Mouse (Mus musculus): Measurements from ENCODE around the gene Rasgef1b. TPM values are rescaled to one million over a fixed set of nuclear protein-coding genes. Genes with fewer than 3 reads are reported as not detected.

Gene Rasgef1b
- total and polyA plus RNA-seq, 3 experiments = 0.17 to 0.26 (median 0.21) TPM

- no peaks in the 10 kb centered on the region for H3K27me3 ChIP-seq (replicated peaks)
- H3K36me3 ChIP-seq (replicated peaks in 1 of 2; ENCODE audit: control insufficient read depth in 1 of 2, insufficient read depth in 1 of 2, low read length in 1 of 2) = no peaks in the 10 kb centered on the region
- no peak overlapping the region for H3K27ac ChIP-seq (ENCODE audit: insufficient read depth, low read depth)
- H3K4me3 ChIP-seq (replicated peaks in 1 of 3; ENCODE audit: low read depth in 2 of 3, low read length in 2 of 3, poor library complexity in 1 of 3) = no peak overlapping the region
- in situ Hi-C loops (cut with MboI; ENCODE audit: low pct_ligation_motif_present, low pct_unique_long_range_greater_than_20kb, low sequenced_read_pairs) = no loop called here
- dilution Hi-C loops (cut with MboI; ENCODE audit: extremely low pct_ligation_motif_present, extremely low pct_unique_long_range_greater_than_20kb, low sequenced_read_pairs) = no loop called here
- TF ChIP-seq EP300 (IDR thresholded peaks at IDR 0.05; ENCODE audit: low read length) = no peak
- no peak for TF ChIP-seq BHLHE40 (IDR thresholded peaks at IDR 0.05; ENCODE audit: low read depth, low read length)
- no peak for TF ChIP-seq UBTF (IDR thresholded peaks at IDR 0.05; ENCODE audit: low read depth, low read length)
- no peak for TF ChIP-seq CHD2 (IDR thresholded peaks at IDR 0.05; ENCODE audit: low read length)
- no peak for TF ChIP-seq TCF12 (IDR thresholded peaks at IDR 0.05; ENCODE audit: low read depth, low read length)
- no peak for TF ChIP-seq E2F4 (IDR thresholded peaks at IDR 0.05; ENCODE audit: insufficient replicate concordance, low read depth, low read length)
- TF ChIP-seq SMC3 (IDR thresholded peaks at IDR 0.05; ENCODE audit: low read depth, low read length) = no peak
- TF ChIP-seq SIN3A (IDR thresholded peaks at IDR 0.05; ENCODE audit: low read length) = no peak
- TF ChIP-seq USF2 (conservative IDR thresholded peaks at IDR 0.05; ENCODE audit: low read depth, low read length) = no peak
- no peak for TF ChIP-seq ETS1 (conservative IDR thresholded peaks at IDR 0.05; ENCODE audit: low read depth, low read length)
- no peak for TF ChIP-seq MAFK (IDR thresholded peaks at IDR 0.05; ENCODE audit: insufficient replicate concordance, low read length)
- no peak for TF ChIP-seq CTCF (conservative IDR thresholded peaks at IDR 0.05 in 1 of 2, IDR thresholded peaks at IDR 0.05 in 1 of 2; ENCODE audit: low read depth in 2 of 2, low read length in 2 of 2)
- no peak overlapping the region for H3K4me2 ChIP-seq (ENCODE audit: insufficient read depth, low read depth, poor library complexity, severe bottlenecking)
- no peak overlapping the region for H3K9ac ChIP-seq (ENCODE audit: insufficient read depth, low read depth)
- H3K9me3 ChIP-seq (replicated peaks; ENCODE audit: low read length) = peaks cover 3% of the 10 kb centered on the region
- no peak for DNase-seq (ENCODE audit: extremely low read depth)
- no peaks in the 10 kb centered on the region for H3K4me1 ChIP-seq (ENCODE audit: control insufficient read depth in 1 of 2, insufficient read depth in 2 of 2)
- no peaks in the 10 kb centered on the region for H3K79me2 ChIP-seq (replicated peaks; ENCODE audit: control insufficient read depth, extremely low read depth, insufficient read depth, poor library complexity, severe bottlenecking)
These were observed 24.5 kb upstream of the Rasgef1b start for GRCm38 (mm10) chr5:99753368-99753767.

GRCm38 (mm10) chr5:99752670-99753231, 23.9 kb upstream of the Rasgef1b start:
- no peak overlapping the region for H3K27ac ChIP-seq (ENCODE audit: insufficient read depth, low read depth)
- dilution Hi-C loops (cut with MboI; ENCODE audit: extremely low pct_ligation_motif_present, extremely low pct_unique_long_range_greater_than_20kb, low sequenced_read_pairs) (no loop called here), in situ Hi-C loops (cut with MboI; ENCODE audit: low pct_ligation_motif_present, low pct_unique_long_range_greater_than_20kb, low sequenced_read_pairs) (no loop called here)
- no peak overlapping the region for H3K4me2 ChIP-seq (ENCODE audit: insufficient read depth, low read depth, poor library complexity, severe bottlenecking)
- TF ChIP-seq SMC3 (IDR thresholded peaks at IDR 0.05; ENCODE audit: low read depth, low read length) (no peak), IRF4 (IDR thresholded peaks at IDR 0.05; ENCODE audit: low read depth, low read length) (no peak)
- H3K4me3 ChIP-seq (replicated peaks in 1 of 3; ENCODE audit: low read depth in 2 of 3, low read length in 2 of 3, poor library complexity in 1 of 3) = no peak overlapping the region
- no peak for DNase-seq (ENCODE audit: extremely low read depth)
- H3K4me1 ChIP-seq (ENCODE audit: control insufficient read depth in 1 of 2, insufficient read depth in 2 of 2) = no peaks in the 10 kb centered on the region
- H3K36me3 ChIP-seq (replicated peaks in 1 of 2; ENCODE audit: control insufficient read depth in 1 of 2, insufficient read depth in 1 of 2, low read length in 1 of 2) = no peaks in the 10 kb centered on the region
- H3K79me2 ChIP-seq (replicated peaks; ENCODE audit: control insufficient read depth, extremely low read depth, insufficient read depth, poor library complexity, severe bottlenecking) = no peaks in the 10 kb centered on the region
- peaks cover 3% of the 10 kb centered on the region for H3K9me3 ChIP-seq (replicated peaks; ENCODE audit: low read length)
- H3K27me3 ChIP-seq (replicated peaks) = no peaks in the 10 kb centered on the region
- H3K9ac ChIP-seq (ENCODE audit: insufficient read depth, low read depth) = no peak overlapping the region

GRCm38 (mm10) chr5:99748417-99748816, 19.6 kb upstream of the Rasgef1b start:
- Histone ChIP-seq H3K9ac (ENCODE audit: insufficient read depth, low read depth) (no peak overlapping the region), H3K4me2 (ENCODE audit: insufficient read depth, low read depth, poor library complexity, severe bottlenecking) (no peak overlapping the region), H3K27ac (ENCODE audit: insufficient read depth, low read depth) (no peak overlapping the region), H3K9me3 (replicated peaks; ENCODE audit: low read length) (no peaks in the 10 kb centered on the region), H3K4me1 (ENCODE audit: control insufficient read depth in 1 of 2, insufficient read depth in 2 of 2) (no peaks in the 10 kb centered on the region), H3K27me3 (replicated peaks) (no peaks in the 10 kb centered on the region), H3K4me3 (replicated peaks in 1 of 3; ENCODE audit: low read depth in 2 of 3, low read length in 2 of 3, poor library complexity in 1 of 3) (no peak overlapping the region), H3K36me3 (replicated peaks in 1 of 2; ENCODE audit: control insufficient read depth in 1 of 2, insufficient read depth in 1 of 2, low read length in 1 of 2) (no peaks in the 10 kb centered on the region), H3K79me2 (replicated peaks; ENCODE audit: control insufficient read depth, extremely low read depth, insufficient read depth, poor library complexity, severe bottlenecking) (no peaks in the 10 kb centered on the region)
- in situ Hi-C loops (cut with MboI; ENCODE audit: low pct_ligation_motif_present, low pct_unique_long_range_greater_than_20kb, low sequenced_read_pairs) = no loop called here
- DNase-seq (ENCODE audit: extremely low read depth) = no peak
- dilution Hi-C loops (cut with MboI; ENCODE audit: extremely low pct_ligation_motif_present, extremely low pct_unique_long_range_greater_than_20kb, low sequenced_read_pairs) = no loop called here
- TF ChIP-seq JUND (conservative IDR thresholded peaks at IDR 0.05; ENCODE audit: low read depth, low read length) (no peak), ETS1 (conservative IDR thresholded peaks at IDR 0.05; ENCODE audit: low read depth, low read length) (no peak), UBTF (IDR thresholded peaks at IDR 0.05; ENCODE audit: low read depth, low read length) (no peak), EP300 (IDR thresholded peaks at IDR 0.05; ENCODE audit: low read length) (no peak), NRF1 (IDR thresholded peaks at IDR 0.05; ENCODE audit: low read depth, low read length) (no peak), ZNF384 (IDR thresholded peaks at IDR 0.05; ENCODE audit: low read depth, low read length) (no peak), ZMIZ1 (IDR thresholded peaks at IDR 0.05; ENCODE audit: low read depth, low read length) (no peak), USF1 (IDR thresholded peaks at IDR 0.05; ENCODE audit: low read depth, low read length) (no peak), CHD1 (IDR thresholded peaks at IDR 0.05; ENCODE audit: low read depth, low read length) (no peak), MAFK (IDR thresholded peaks at IDR 0.05; ENCODE audit: insufficient replicate concordance, low read length) (no peak), RAD21 (IDR thresholded peaks at IDR 0.05; ENCODE audit: low read depth, low read length) (no peak), ZC3H11A (IDR thresholded peaks at IDR 0.05; ENCODE audit: low read depth, low read length) (no peak), PAX5 (IDR thresholded peaks at IDR 0.05; ENCODE audit: low read length) (no peak), POLR2A (IDR thresholded peaks at IDR 0.05; ENCODE audit: low read depth, low read length) (no peak), NELFE (IDR thresholded peaks at IDR 0.05; ENCODE audit: low read depth, low read length) (no peak), HCFC1 (IDR thresholded peaks at IDR 0.05; ENCODE audit: low read depth, low read length) (no peak), GABPA (IDR thresholded peaks at IDR 0.05; ENCODE audit: insufficient replicate concordance, low read depth, low read length) (no peak), KAT2A (IDR thresholded peaks at IDR 0.05; ENCODE audit: insufficient replicate concordance, low read length) (no peak)
